In genomic region chr4:66254695-66255492, GRCm38 (mm10) we compare ENCODE assay signal across 13 mouse cellular contexts.
"Had no signal": no experiment of that assay in that cellular context is flagged by ENCODE, and none has a peak within 500 bp of the region (broad histone marks: within the 10 kb centered on the region; RNA-seq: fewer than 3 reads in every experiment).

No protein-coding gene starts in this region.

- H3K27me3 ChIP-seq: liver, embryonic 13.5 days; neural tube, embryonic 12.5 days had no signal

- H3K4me2 ChIP-seq: liver, embryonic 13.5 days; midbrain, embryonic 11.5 days; neural tube, embryonic 12.5 days had no signal

- H3K9me3 ChIP-seq: liver, embryonic 13.5 days; neural tube, embryonic 12.5 days had no signal

- DNase-seq: kidney, adult 9 months; kidney, postnatal 14 days; kidney, postnatal 4 days; liver, embryonic 13.5 days; lung, adult 2 months; lung, postnatal 14 days; lung, postnatal 4 days; midbrain, embryonic 14.5 days; thymus, adult 18-20 months; thymus, postnatal 36 days had no signal

- H3K36me3 ChIP-seq: liver, embryonic 13.5 days; neural tube, embryonic 12.5 days had no signal

- H3K27ac ChIP-seq: left cerebral cortex, adult 2 months; liver, embryonic 13.5 days; neural tube, embryonic 12.5 days had no signal

- H3K4me1 ChIP-seq: liver, embryonic 13.5 days; neural tube, embryonic 12.5 days had no signal

- H3K9ac ChIP-seq: liver, embryonic 13.5 days; neural tube, embryonic 12.5 days had no signal

- H3K4me3 ChIP-seq: left cerebral cortex, adult 2 months; liver, embryonic 13.5 days; neural tube, embryonic 12.5 days had no signal
